ENCODE assay signal across 12 mouse cellular contexts in the genomic region with DNA sequence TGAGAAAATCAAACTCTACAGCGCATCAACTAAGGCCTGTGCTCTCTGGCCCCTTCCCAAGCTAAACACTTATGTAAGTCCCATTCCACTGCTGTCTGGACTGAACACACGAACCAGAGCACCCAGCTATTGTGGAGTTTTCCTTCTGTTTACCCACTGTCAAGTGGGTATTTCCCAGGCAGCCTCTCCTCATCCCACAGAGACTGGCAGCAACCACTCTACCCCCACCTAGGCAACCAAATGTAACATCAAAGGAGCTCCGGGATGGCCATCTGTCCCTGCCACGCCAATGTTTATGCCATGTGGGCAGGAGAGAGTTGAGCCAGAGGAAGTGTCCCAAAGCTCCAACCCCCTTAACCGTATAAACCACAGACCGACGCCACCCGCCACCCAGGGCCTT.
DNase-seq lines count a peak whose midpoint lies in the region; ATAC-seq and TF ChIP-seq lines count a peak whose summit lies in the region.
"Had no signal": no experiment of that assay in that cellular context is flagged by ENCODE, and none has a peak within 500 bp of the region (broad histone marks: within the 10 kb centered on the region; RNA-seq: fewer than 3 reads in every experiment).

No protein-coding gene starts in this region.

- TF ChIP-seq EP300 in heart, postnatal 0 days (IDR thresholded peaks at IDR 0.05; ENCODE audit: low read depth): no peak

- H3K4me3 ChIP-seq in heart, postnatal 0 days (ENCODE audit: low read depth, low read length): no peak overlapping the region
- H3K4me3 ChIP-seq in heart, embryonic 10.5 days: no peak overlapping the region
- H3K4me3 ChIP-seq in lung, embryonic 16.5 days (ENCODE audit: low read length): no peak overlapping the region
- H3K4me3 ChIP-seq: erythroblast, embryonic 14.5 days had no signal

- no peaks in the 10 kb centered on the region for H3K27me3 ChIP-seq in heart, postnatal 0 days (ENCODE audit: control insufficient read depth, insufficient read depth, low read length)
- no peaks in the 10 kb centered on the region for H3K27me3 ChIP-seq in heart, embryonic 10.5 days (ENCODE audit: insufficient read depth, poor library complexity, severe bottlenecking)
- H3K27me3 ChIP-seq in lung, embryonic 16.5 days (ENCODE audit: control insufficient read depth, insufficient read depth, low read depth, low read length): no peaks in the 10 kb centered on the region
- H3K27me3 ChIP-seq: Patski had no signal

- WGBS in heart, postnatal 0 days: 72% methylated on average over 8 of the region's 8 CpGs
- 76% methylated on average over 8 of the region's 8 CpGs for WGBS in heart, embryonic 10.5 days
- 40% methylated on average over 8 of the region's 8 CpGs for WGBS in lung, embryonic 16.5 days

- no peaks in the 10 kb centered on the region for H3K36me3 ChIP-seq in heart, postnatal 0 days (replicated peaks; ENCODE audit: control insufficient read depth, insufficient read depth, low read length)
- H3K36me3 ChIP-seq in heart, embryonic 10.5 days: 0 out of 2 replicates have a peak, but pooled peaks cover 4% of the 10 kb centered on the region
- no peaks in the 10 kb centered on the region for H3K36me3 ChIP-seq in lung, embryonic 16.5 days (ENCODE audit: control insufficient read depth, insufficient read depth, low read length)

- no peak overlapping the region for H3K27ac ChIP-seq in heart, postnatal 0 days (ENCODE audit: low read depth)
- no peak overlapping the region for H3K27ac ChIP-seq in heart, embryonic 10.5 days
- H3K27ac ChIP-seq in lung, embryonic 16.5 days (ENCODE audit: low read length): 0 out of 2 replicates have a peak overlapping the region, but pooled peaks have one; percentile 16

- no peaks in the 10 kb centered on the region for H3K9me3 ChIP-seq in heart, postnatal 0 days (replicated peaks; ENCODE audit: control insufficient read depth, low read length)
- no peaks in the 10 kb centered on the region for H3K9me3 ChIP-seq in heart, embryonic 10.5 days
- no peaks in the 10 kb centered on the region for H3K9me3 ChIP-seq in lung, embryonic 16.5 days (ENCODE audit: control insufficient read depth, low read length)

- H3K9ac ChIP-seq in heart, postnatal 0 days (replicated peaks; ENCODE audit: low read depth, low read length): no peak overlapping the region
- H3K9ac ChIP-seq in lung, embryonic 16.5 days (ENCODE audit: low read length): no peak overlapping the region

- peak; percentile 19 for DNase-seq in heart, postnatal 0 days (ENCODE audit: low spot score)
- no peak for DNase-seq in heart, embryonic 10.5 days (ENCODE audit: low spot score)
- DNase-seq in brain, adult 2 months (ENCODE audit: low read depth, low spot score): peak; percentile 97
- DNase-seq in cerebellum, postnatal 14 days: peak; percentile 79 to 88
- no peak for DNase-seq in testis, postnatal 14 days (ENCODE audit: low spot score)
- no peak for DNase-seq in frontal cortex, postnatal 25 days (ENCODE audit: low spot score in 2 of 2)
- DNase-seq in right cerebral cortex, postnatal 14 days: no peak
- DNase-seq: adrenal gland, adult 8-10 months; kidney, postnatal 14 days had no signal

- no peak overlapping the region for H3K4me2 ChIP-seq in heart, postnatal 0 days (ENCODE audit: low read depth, low read length)
- H3K4me2 ChIP-seq in lung, embryonic 16.5 days (ENCODE audit: low read depth, low read length): no peak overlapping the region

- ATAC-seq in heart, postnatal 0 days (ENCODE audit: insufficient read depth, low read depth): no peak
- peak; percentile 78 for ATAC-seq in lung, embryonic 16.5 days (ENCODE audit: low read depth)
- ATAC-seq: Patski had no signal

- no peak for TF ChIP-seq CTCF in heart, postnatal 0 days (IDR thresholded peaks at IDR 0.05; ENCODE audit: low read depth)

- H3K4me1 ChIP-seq in heart, postnatal 0 days (ENCODE audit: control insufficient read depth, insufficient read depth): no peaks in the 10 kb centered on the region
- H3K4me1 ChIP-seq in heart, embryonic 10.5 days: peaks cover 18% of the 10 kb centered on the region
- H3K4me1 ChIP-seq in lung, embryonic 16.5 days (replicated peaks; ENCODE audit: control insufficient read depth, insufficient read depth, low read length): peaks cover 19% of the 10 kb centered on the region

Comparison
In these comparisons a context has a peak if more than half of its experiments do, and no peak if none do; other contexts are left out.
1. DNase-seq: peak in heart, postnatal 0 days (single experiment), brain, adult 2 months (single experiment) and cerebellum, postnatal 14 days (2 of 2); none in heart, embryonic 10.5 days (single experiment), testis, postnatal 14 days (single experiment), frontal cortex, postnatal 25 days (0 of 2) and right cerebral cortex, postnatal 14 days (single experiment).